Mouse (Mus musculus) gastrocnemius, postnatal 10 days (tissue): ENCODE data around the gene Ythdf1. TPM values are rescaled to one million over a fixed set of nuclear protein-coding genes. Genes with fewer than 3 reads are reported as not detected.

Experiments
- DNase-seq: peaks from one replicate; pipeline ENCODE4 v3.0.0; 2021; ENCODE audit warnings: mixed read lengths
- total RNA-seq, 2 experiments: library from RNA; stranded (reverse); gene quantifications; 2 replicates each; pipeline ENCODE4 v1.2.3; 2021

The Ythdf1 gene
- total RNA-seq, 2 experiments from 2014 or later, result 34.3 to 38.9 TPM

DNA sequence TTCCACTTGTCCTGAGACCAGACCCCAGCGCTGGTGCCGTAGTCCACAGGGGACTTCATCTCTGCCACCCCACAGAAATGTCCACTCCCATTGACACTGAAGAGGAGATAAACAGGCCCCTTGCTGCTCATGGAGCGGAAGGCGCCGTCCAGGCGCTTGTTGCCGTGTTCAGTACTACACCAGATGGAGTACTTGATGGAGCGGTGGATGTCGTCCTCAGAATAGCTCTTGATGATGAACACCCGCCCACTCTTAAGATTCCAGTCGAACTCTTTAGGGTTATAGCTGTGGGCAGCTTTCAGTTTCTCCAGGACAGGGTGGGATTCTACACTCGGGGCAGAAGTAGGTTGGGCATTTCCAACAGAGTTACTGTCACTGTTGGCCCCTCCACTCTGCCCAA is 9.8 kb downstream of the Ythdf1 start:
- no peak for DNase-seq

DNA sequence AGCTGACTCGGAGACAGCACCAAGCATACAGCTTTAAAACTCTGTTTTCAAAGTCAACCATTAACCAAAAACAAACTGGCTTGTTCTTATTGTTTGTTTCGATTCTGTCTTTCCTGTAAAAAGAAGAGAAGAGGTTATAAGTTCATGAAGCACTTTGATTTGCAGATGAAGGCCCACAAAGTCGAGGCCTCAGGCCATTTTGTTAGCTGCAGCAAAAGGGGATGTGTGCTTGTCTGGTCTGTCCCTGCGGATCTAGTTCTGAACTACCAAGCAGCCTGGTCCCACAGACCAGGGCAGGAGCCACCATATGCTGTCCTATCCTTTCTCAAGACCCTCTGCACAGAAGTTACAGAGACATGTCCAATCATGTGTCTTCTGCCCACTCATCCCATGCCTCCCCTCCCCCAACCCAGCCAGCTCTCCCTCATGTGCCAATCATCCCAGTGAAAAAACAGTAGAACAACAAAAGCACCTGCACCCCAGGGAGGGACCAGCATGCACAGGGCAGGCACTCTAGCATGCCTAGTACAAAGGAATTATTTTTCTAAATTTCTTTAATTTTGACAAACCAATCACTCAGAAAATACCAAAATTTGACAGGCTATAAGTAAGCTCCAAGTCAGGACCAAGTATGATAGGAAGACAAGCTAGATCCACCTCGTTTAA is 15.1 kb downstream of the Ythdf1 start:
- no peak for DNase-seq

DNA sequence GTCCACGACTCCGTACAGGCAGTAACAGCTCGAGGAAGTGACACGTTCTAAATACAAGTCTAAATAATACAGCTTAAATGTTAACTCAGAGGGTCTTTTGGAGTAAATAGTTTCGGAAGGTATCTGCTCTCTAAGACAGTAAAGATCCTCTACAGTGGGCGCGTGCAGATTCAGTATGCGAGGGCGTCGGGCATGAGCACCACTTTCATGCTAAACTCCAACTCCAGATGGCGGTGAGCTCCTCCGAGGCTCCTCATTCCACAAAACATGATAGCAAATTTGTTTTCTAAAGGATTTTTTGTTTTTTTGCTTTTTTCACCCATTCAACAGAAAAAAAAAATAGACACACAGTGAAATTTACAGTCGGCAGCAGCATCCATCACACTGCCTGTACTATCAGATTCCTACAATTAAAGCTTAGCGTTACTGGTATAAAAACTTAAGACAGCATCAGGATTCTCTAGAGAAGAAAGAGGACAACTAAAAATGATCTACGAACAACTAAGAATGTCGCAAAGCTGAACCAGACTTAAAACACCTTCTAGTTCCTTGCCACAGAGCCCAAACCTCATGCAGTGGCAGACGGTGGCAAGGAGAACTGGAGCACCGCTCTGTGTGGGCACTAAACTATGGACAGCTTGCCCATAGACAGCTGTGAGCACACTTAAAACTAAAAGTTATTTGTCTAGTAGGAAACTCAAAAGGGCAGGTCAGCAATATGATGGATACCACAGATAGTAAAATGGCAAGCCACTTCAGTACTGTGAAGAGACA is 16.1 kb downstream of the Ythdf1 start:
- DNase-seq, result no peak

- DNase-seq, result no peak
Observed at GRCm38 (mm10) chr2:180902086-180902485, 18.7 kb downstream of the Ythdf1 start.

DNA sequence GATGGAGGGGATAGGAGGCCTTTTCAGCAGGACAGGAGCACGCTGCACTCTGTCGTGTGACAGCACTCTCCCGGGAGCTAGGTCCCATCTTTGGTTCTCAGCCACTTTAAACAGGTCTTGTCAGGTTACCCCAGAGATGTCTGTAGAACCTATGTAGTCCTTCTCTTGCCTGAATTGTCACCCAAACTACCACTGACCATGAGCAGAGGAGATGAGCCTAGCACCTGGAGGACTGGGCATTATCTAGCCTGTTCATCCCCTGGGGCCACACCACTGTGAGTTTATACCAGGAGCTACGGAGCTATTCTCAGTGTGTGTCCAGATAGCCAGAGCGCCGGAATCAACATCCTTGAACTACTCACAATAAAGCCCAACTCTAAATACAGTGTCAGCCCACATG is 22.9 kb downstream of the Ythdf1 start:
- no peak for DNase-seq

- no peak for DNase-seq
Observed at GRCm38 (mm10) chr2:180896819-180897625, 23.7 kb downstream of the Ythdf1 start.

DNA sequence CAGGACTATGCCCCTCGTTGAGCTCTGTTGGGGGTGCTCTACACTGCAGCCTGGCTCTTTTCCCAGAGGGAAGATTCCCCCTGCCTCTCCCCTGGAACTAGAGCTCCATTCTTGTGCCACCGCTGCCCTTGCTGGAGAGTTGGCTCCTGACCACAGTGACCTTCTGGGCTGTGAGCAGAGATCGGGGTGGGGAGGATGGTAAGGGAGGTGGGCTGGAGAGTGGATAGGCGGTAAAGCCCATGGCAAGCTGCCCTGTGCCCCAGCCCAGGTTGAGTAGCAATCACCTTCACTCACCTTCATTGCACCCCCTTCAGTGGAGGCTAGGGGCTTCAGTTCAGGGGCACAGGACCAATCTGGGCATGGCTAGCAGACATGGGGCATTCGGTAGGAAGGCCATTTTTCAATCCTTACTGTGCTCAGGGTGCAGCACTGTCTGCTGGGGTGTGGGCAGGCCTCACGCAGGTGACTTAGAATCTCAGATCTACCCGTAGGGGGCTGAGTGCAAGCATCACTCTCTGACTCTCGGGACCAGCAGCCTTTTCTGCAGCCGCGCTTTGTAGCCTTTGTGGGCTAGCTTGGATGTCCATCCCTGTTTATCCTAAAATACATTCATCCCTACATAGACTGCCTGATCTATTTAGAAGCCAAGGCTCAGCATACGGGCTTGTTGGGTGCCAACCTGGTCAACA is 24.8 kb downstream of the Ythdf1 start:
- DNase-seq, result no peak

GRCm38 (mm10) chr2:180895321-180895720 is 25.4 kb downstream of the Ythdf1 start:
- no peak for DNase-seq

- DNase-seq, result peak; percentile 57
Observed at GRCm38 (mm10) chr2:180894734-180895133, 26.0 kb downstream of the Ythdf1 start.

- DNase-seq, result peak; percentile 54
Observed at GRCm38 (mm10) chr2:180894029-180894623, 26.6 kb downstream of the Ythdf1 start.

DNA sequence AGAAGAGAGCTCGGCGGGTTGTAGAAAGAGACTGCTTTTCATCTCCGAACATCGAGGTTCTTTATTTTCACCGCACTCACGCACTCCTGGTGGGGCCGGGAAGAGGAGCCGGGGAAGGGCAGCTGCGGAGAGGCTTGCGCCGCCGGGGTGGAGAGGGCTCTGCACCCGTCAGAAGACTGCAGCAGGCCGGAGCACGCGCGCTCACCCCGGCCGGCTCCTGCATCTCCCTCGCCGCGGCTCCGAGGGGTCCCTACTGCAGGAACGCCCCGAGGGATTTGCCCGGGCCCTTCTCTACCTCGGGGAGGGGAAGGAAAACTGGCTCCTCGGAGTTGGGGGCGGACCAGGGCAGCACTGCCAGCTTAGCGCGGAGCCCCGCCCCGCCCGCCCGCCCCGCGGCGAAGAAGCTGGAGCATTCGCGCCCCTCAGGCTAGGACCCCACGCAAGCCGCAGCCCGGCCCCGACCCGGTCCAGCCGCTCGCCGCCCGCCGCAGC is 27.2 kb downstream of the Ythdf1 start:
- DNase-seq, result no peak

DNA sequence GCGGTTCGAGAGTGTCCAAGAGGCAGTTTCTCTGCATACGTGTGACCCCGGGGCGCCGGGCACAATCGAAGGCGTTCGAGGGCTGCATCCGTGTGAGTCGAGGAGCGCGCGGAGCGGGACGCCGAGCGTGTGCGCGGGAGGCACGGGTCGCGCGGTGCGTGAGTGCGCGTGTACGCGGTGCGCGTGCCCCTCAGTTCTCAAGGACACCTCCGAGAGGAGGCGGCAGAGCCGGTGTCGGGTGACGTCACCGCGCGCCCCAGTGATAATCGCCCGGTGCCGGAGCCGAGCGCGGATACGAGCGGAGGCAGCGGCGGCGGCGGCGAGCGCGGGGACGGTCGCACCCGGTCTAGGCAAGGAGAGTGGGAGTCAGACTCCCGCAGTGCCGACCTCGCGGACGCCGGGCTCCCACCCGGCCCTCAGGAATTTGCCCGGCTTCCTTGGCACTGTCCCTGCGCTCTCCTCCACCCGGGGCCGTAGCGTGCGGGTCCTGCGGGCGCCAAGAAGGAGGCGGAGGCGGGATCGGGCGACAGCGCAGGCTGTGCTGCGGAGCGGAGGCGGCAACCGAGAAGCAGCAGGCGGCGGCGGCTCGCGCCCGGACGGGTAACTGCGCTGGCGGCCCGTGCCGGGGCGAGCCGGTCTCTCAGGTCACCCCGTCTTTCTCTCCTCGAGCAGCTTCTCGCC is 27.8 kb downstream of the Ythdf1 start:
- DNase-seq, result peak; percentile 21

- DNase-seq, result no peak
Observed at GRCm38 (mm10) chr2:180891835-180892323, 28.9 kb downstream of the Ythdf1 start.

DNA sequence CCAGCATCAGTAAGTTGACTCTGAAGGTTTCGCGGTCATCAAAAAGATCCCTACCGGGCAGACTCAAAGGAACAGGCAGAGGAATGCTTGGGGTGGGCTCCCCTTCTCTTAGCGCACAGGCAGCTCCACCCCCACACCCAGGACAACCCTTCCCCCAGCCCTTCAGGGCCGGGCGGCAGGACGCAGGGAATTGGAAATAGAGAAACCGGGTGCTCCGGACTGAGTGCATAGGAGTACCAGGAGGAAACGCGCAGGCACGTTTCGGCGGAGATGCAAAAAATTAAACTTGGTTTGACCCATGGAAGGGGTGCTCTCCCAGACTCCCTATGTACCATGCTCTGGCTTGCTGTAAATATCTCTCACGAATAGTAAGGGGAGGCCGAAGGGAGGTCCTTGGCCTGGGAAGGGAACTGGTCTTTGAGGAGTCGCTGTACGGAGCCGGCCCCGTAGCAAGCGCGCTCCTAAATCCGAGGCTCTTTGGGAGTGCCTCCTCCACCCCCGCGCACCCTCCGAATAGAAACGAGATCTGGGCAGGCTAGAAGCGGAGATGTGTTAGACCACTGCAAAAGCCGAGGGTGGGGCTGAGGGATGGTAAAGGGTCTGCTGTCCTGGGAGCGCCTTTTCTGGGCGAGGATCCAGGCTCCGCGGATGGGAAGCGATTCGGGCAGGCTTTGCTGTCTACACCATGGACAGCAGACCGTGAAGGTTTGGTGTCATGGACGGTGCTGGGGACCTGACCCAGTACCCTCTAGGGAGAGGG is 29.5 kb downstream of the Ythdf1 start:
- DNase-seq, result no peak

GRCm38 (mm10) chr2:180890422-180891074 is 30.2 kb downstream of the Ythdf1 start:
- DNase-seq, result no peak

GRCm38 (mm10) chr2:180889921-180890280 is 30.8 kb downstream of the Ythdf1 start:
- DNase-seq, result no peak

GRCm38 (mm10) chr2:180889271-180889920 is 31.4 kb downstream of the Ythdf1 start:
- no peak for DNase-seq

DNA sequence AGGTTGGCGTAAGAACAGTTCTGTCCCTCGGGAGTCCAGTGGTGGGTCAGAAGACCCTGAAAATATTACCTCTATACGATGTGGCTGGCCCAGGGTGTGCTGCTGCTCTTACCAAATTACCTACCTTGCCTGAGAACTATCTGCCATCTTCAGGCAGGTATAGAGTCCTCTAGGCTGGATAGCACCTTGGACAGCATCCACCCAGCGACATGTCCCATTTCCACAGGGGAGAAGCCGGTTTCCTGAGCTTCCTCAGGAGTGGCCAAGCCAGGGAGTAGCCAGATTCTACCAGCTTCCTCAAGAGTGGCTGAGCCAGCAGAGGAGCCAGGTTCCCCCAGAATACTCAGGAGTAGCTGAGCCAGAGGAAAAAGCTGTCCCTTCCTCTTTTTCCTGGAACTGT is 35.5 kb downstream of the Ythdf1 start:
- DNase-seq, result no peak

DNA sequence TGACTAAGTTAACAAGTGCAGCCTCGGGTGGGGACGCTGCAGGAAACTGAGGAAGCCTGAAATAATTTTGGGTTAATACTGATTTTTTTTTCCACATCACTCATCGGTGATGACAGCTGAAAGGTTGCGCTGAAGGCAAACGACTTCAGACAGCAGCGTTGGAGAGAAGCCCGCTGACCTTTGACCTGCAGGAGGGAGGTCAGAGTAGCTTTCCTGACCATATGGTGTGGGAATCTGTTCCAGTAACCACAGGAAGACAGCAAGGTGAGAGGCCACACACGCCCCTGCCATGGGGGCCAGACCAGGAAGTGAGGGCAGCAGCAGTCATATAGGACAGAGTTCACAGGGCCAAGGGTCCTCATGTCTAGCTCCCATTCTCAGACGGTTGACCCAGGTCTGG is 39.5 kb downstream of the Ythdf1 start:
- no peak for DNase-seq
